Mouse (Mus musculus) hindbrain, postnatal 0 days (tissue): ENCODE data around the gene Mcm10. TPM values are rescaled to one million over a fixed set of nuclear protein-coding genes. Genes with fewer than 3 reads are reported as not detected.

Experiments
- ATAC-seq: fragments of 200-750 bp; cut with Nextera tagmentation; 2 replicates; pipeline ENCODE4 v1.8.0; 2017; ENCODE audit warnings: mild to moderate bottlenecking, moderate TSS enrichment, moderate library complexity
- DNase-seq: peaks from one replicate; pipeline ENCODE4 v3.0.0-alpha.2; 2015; ENCODE audit warnings: low spot score
- H3K27ac ChIP-seq: fragments of 300-500 bp; sonication (generic); 2 replicates; pipeline ENCODE4 v1.5.1; 2014; ENCODE audit warnings: mild to moderate bottlenecking
- H3K27me3 ChIP-seq: fragments of 300-500 bp; sonication (generic); 2 replicates; pipeline ENCODE4 v1.6.1; 2014; ENCODE audit warnings: low read length, mixed read lengths; ENCODE audit not compliant: insufficient read depth
- H3K36me3 ChIP-seq: fragments of 300-500 bp; sonication (generic); 2 replicates; pipeline ENCODE4 v1.6.1; 2014; ENCODE audit warnings: low read length, mixed read lengths; ENCODE audit not compliant: insufficient read depth
- H3K4me1 ChIP-seq: fragments of 300-500 bp; sonication (generic); 2 replicates; pipeline ENCODE4 v1.6.1; 2014; ENCODE audit warnings: antibody characterized with exemption, low read length, mixed read lengths; ENCODE audit not compliant: insufficient read depth
- H3K4me2 ChIP-seq: fragments of 300-500 bp; sonication (generic); 2 replicates; pipeline ENCODE4 v1.6.1; 2014; ENCODE audit warnings: low read depth, mild to moderate bottlenecking, low read length, moderate library complexity, mixed read lengths
- H3K4me3 ChIP-seq: fragments of 300-500 bp; sonication (generic); 2 replicates; pipeline ENCODE4 v1.5.1; 2014; ENCODE audit warnings: low read length
- H3K9ac ChIP-seq: fragments of 300-500 bp; sonication (generic); replicated peaks from 2 replicates; pipeline ENCODE4 v1.6.1; 2014; ENCODE audit warnings: mild to moderate bottlenecking, low read length, moderate library complexity, mixed read lengths
- H3K9me3 ChIP-seq: fragments of 300-500 bp; sonication (generic); 2 replicates; pipeline ENCODE4 v1.6.1; 2016; ENCODE audit warnings: low read length, mixed read lengths
- CTCF ChIP-seq: IDR thresholded peaks from 2 replicates; pipeline ENCODE4 v1.5.1; 2016; ENCODE audit warnings: antibody characterized with exemption, control low read depth, low read depth
- WGBS: fragments of 180-500 bp; shearing (Covaris S2); extraction: QIAGEN DNeasy Blood & Tissue Kit; methylation state at CpG from one replicate; pipeline ENCODE4 v1.1.7; 2014; 5-methylcytosine and 5-hydroxymethylcytosine counted together
- polyA plus RNA-seq: library from polyadenylated mRNA; unstranded; fragments of >200 nt; fragmentation: Nextera tagmentation; extraction: Ambion mirVana; gene quantifications from 2 replicates; pipeline ENCODE4 v1.2.1, GENCODE M21; 2015
- total RNA-seq: library from RNA; depleted of rRNA; stranded (reverse); fragments of >200 nt; gene quantifications from 2 replicates; pipeline ENCODE4 v1.2.3, GENCODE M21; 2014; rRNA removed

Mcm10 gene
- 4.9 and 7.7 TPM in 2 replicates for total RNA-seq
- polyA plus RNA-seq: 3.9 and 4.8 TPM in 2 replicates

DNA sequence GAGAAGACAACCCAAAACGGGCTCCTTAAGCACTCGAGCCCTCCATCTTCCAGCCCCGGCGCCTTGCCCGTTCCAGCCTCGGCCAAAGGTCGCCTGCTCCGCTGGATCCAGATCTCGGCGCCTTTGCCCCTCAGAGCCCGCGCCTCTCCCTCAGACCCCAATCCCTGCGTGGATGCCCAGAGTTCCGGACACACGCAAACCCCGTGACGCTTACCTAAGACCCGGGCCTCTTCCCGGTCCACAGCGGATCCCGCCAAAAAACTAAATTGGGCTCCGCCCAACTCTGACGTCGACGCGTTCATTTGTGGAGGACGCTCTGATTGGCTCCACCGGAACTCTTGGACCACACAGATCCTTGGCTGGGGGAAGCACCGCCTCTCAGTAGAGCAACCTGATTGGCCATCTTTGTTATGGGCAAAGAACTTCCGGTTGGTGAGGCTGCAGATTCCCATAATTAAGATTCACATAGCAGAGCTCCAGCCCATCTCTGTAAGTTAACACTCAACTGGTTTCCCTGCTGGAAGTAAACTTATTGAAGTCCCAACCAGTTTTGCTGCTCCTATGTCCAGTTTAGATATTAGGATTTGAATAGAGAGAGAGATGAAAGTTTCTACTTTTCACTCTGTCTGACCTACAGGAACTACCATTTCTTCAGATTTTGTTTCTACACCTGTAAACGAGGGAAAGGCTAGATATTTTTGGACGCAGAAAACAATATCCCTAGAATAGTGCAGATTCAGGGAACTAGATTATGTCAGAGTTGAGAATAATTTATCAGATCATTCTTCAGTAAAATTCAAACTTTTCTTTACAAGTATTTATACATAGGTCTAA is at the start of gene Mcm10:
Gene Mcm10, minus strand, starts transcription at position 301 of the 834 bp plus-strand sequence.
- H3K27ac ChIP-seq: no peak within 1 kb of the TSS
- H3K4me1 ChIP-seq: 0 out of 2 replicates have a peak, but pooled peaks cover 4% of the 10 kb centered on the region
- peak within 1 kb of the TSS; percentile 66 for H3K4me2 ChIP-seq
- H3K9me3 ChIP-seq: no peaks in the 10 kb centered on the region
- no peak for TF ChIP-seq CTCF
- H3K36me3 ChIP-seq: no peaks in the 10 kb centered on the region
- WGBS: 4% methylated on average over 32 of the region's 32 CpGs
- DNase-seq (peak; percentile 98), ATAC-seq (peak; percentile 100)
- H3K27me3 ChIP-seq: no peaks in the 10 kb centered on the region
- H3K4me3 ChIP-seq: peak within 1 kb of the TSS; percentile 43
- peak within 1 kb of the TSS; percentile 34; the same call in 1 of the 2 replicates for H3K9ac ChIP-seq

DNA sequence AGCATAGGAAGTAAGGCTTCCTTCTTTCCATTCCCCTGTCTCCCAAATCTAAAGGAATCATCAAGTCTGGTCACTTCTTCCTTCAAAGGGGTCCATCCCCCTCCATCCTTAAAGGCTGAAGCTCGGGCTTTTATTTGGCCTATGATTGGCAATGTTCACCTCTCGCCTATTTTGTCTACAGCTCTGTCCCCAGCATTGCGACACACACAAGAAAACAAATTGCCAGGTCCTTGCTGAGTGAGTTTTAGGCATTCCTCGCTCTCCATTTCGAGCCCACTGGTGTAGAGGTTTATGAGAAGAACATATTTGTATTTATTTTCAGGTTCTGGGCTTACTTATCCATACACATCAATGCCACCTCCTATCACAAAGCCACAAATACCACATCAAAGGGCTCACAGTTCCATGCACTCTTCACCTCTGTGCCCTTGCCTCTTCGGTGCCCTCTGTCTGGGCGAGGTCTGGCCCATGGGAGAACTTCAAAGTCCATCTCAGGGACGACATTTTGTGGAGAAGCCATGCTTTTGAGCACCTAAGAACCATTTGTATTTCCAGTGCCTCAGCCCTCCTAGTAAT is 48.6 kb upstream of the Mcm10 start:
- Histone ChIP-seq H3K4me1 (0 out of 2 replicates have a peak, but pooled peaks cover 8% of the 10 kb centered on the region), H3K9me3 (no peaks in the 10 kb centered on the region), H3K4me3 (no peak overlapping the region), H3K27me3 (no peaks in the 10 kb centered on the region), H3K9ac (no peak overlapping the region), H3K4me2 (peak overlapping the region; percentile 17), H3K27ac (no peak overlapping the region), H3K36me3 (no peaks in the 10 kb centered on the region)
- TF ChIP-seq CTCF: no peak
- DNase-seq (no peak), ATAC-seq (no peak)
- WGBS: 85% methylated on average over 8 of the region's 8 CpGs

DNA sequence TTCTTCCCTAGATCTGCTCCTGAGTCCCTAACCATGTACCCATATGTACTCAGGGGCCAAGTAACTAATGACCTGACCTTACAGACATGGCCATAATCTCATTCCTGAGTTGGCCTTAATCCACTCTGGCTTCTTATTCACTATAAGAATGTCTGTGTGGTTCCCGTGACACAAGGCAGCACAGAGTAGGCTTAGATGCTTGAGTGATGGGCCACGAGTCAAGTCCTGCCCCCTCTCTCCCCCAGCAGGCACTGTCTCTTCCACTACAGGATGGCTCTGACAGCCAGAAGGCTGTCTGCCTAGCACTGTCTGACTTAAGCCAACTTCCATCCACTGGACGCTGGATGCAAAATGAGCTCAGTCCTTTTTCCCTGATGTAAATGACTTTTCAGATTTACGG is 47.4 kb upstream of the Mcm10 start:
- DNase-seq (no peak), ATAC-seq (no peak)
- Histone ChIP-seq H3K27me3 (no peaks in the 10 kb centered on the region), H3K27ac (no peak overlapping the region), H3K4me1 (0 out of 2 replicates have a peak, but pooled peaks cover 8% of the 10 kb centered on the region), H3K36me3 (no peaks in the 10 kb centered on the region), H3K9ac (no peak overlapping the region), H3K9me3 (no peaks in the 10 kb centered on the region), H3K4me2 (no peak overlapping the region), H3K4me3 (no peak overlapping the region)
- TF ChIP-seq CTCF: no peak
- WGBS: 68% methylated on average over 4 of the region's 4 CpGs

DNA sequence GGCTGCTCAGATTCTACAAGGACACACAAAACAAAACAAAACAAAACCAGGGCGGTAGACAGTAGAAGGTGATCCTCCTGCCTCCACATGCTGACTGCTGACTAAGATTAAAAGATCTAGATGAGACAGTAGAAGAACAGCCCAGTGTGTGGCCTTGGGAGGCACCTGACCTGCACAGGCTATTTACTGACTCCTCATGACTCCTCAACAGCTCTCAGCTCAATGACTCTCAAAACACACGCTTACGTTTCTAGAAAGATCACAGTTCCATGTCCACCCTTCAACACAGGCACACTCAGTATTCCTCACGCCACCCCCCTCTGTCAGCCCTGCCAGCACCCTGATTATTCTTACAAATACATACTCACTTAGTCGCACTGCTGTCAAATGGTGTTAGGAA is 45.8 kb upstream of the Mcm10 start:
- 0 out of 2 replicates have a peak, but pooled peaks cover 2% of the 10 kb centered on the region for H3K4me1 ChIP-seq
- H3K36me3 ChIP-seq: no peaks in the 10 kb centered on the region
- H3K27me3 ChIP-seq: no peaks in the 10 kb centered on the region
- H3K9me3 ChIP-seq: no peaks in the 10 kb centered on the region
- no peak for DNase-seq
- no peak for TF ChIP-seq CTCF
- no peak overlapping the region for H3K9ac ChIP-seq
- H3K4me3 ChIP-seq: no peak overlapping the region
- no peak overlapping the region for H3K4me2 ChIP-seq
- no peak for ATAC-seq
- WGBS: 79% methylated on average over 5 of the region's 5 CpGs
- no peak overlapping the region for H3K27ac ChIP-seq

DNA sequence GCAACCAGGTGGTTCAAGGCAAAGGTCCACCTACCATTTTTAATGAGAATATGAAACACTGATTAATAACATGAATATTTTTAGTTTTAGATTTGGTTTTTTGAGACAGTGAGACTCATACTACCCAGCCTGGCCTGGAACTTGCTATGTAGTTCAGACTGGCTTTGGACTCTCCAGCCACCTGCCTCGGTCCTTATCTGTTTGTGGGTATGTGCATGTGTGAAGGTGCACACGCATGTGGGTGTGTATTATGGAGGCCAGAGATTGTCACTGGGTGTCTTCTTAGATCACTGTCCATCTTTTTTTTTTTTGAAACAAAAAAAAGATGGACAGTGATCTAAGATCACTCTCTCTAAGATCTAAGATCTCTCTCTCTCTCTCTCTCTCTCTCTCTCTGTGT is 38.0 kb upstream of the Mcm10 start:
- Histone ChIP-seq H3K9ac (no peak overlapping the region), H3K27me3 (no peaks in the 10 kb centered on the region), H3K36me3 (no peaks in the 10 kb centered on the region; the same call in 1 of the 2 replicates), H3K4me1 (no peaks in the 10 kb centered on the region), H3K4me3 (no peak overlapping the region), H3K27ac (no peak overlapping the region), H3K9me3 (no peaks in the 10 kb centered on the region), H3K4me2 (no peak overlapping the region)
- TF ChIP-seq CTCF: no peak
- ATAC-seq (no peak), DNase-seq (no peak)
- 92% methylated on average over 2 of the region's 2 CpGs for WGBS

DNA sequence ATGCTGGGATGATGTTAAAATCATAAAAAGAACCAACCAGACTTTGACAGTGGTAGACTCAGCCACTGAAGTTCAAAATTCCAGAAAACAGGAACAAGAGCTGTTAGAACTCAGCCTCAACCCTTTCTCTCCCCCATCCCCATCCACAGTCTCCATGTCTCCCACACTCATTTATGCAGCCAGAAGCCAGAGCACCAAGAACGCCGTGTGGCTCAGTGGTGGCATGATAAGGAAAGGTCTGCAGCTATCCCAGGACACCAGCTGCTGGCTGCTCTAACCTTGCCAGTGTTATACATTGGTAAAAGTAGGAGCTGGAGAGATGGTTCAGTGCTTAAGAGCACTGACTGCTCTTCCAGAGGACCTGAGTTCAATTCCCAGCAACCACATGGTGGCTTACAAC is 34.4 kb upstream of the Mcm10 start:
- no peak overlapping the region for H3K27ac ChIP-seq
- DNase-seq (no peak), ATAC-seq (no peak)
- WGBS: 90% methylated on average over 2 of the region's 2 CpGs
- H3K4me3 ChIP-seq: no peak overlapping the region
- no peaks in the 10 kb centered on the region for H3K9me3 ChIP-seq
- H3K27me3 ChIP-seq: no peaks in the 10 kb centered on the region
- TF ChIP-seq CTCF: no peak
- no peak overlapping the region for H3K9ac ChIP-seq
- no peaks in the 10 kb centered on the region for H3K4me1 ChIP-seq
- no peaks in the 10 kb centered on the region; the same call in 1 of the 2 replicates for H3K36me3 ChIP-seq
- H3K4me2 ChIP-seq: no peak overlapping the region
